In the genomic region with DNA sequence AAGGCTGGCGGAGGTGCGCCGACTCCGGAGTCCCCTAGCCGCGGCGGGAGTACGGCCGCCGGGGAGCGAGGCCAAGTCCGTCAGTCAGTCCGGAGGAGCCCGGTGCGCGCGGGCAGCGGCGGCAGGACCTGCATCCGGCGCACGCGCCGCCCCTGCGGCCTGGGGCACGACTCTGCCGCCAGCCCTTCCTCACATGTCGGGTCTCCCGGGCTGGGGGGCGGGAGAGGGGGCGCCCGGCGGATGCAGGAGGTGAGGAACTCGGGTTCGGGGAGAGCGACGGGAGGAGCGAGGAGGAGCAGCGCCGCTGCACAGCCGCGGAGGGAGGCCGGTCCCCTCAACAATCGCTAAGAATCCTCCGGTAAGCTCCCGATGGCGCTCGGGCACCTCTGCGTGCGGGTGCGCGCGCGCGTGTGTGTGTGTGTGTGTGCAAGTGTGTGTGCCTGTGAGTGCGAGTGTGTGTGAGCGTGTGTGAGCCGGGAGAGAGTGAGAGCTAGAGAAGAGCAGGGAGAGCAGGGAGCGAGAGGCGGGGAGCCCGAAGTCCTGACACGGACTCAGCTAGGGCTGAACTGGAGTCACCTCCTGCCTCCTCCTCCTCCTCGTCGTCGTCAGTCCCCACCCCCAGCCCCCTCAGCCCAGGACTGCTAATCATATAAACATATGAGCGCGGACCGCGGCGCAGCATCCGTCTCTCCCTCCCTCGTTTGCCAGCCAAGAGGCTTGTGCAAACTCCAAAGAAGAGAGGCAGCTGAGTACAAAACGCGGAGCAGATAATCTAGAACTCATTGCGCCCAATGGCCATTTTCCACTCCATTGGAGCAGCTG, we compare ENCODE assay signal across 7 mouse cellular contexts. TPM values are rescaled to one million over a fixed set of nuclear protein-coding genes. Genes with fewer than 3 reads are reported as not detected.
DNase-seq lines count a peak whose midpoint lies in the region; ATAC-seq and TF ChIP-seq lines count a peak whose summit lies in the region.

No protein-coding gene starts in this region.

- peak overlapping the region; percentile 94 for H3K9ac ChIP-seq in kidney, embryonic 15.5 days
- H3K9ac ChIP-seq in midbrain, postnatal 0 days (replicated peaks; ENCODE audit: low read length, poor library complexity, severe bottlenecking), result peak overlapping the region; percentile 84
- H3K9ac ChIP-seq in stomach, embryonic 14.5 days (replicated peaks; ENCODE audit: low read depth, low read length), result peak overlapping the region; percentile 93

- H3K27me3 ChIP-seq in heart, embryonic 10.5 days (ENCODE audit: insufficient read depth, poor library complexity, severe bottlenecking), result no peaks in the 10 kb centered on the region
- no peaks in the 10 kb centered on the region for H3K27me3 ChIP-seq in kidney, embryonic 15.5 days
- no peaks in the 10 kb centered on the region for H3K27me3 ChIP-seq in midbrain, postnatal 0 days (ENCODE audit: insufficient read depth, low read length)
- no peaks in the 10 kb centered on the region for H3K27me3 ChIP-seq in stomach, embryonic 14.5 days (ENCODE audit: control insufficient read depth, insufficient read depth, low read length)

- WGBS in heart, embryonic 10.5 days, result under 1% methylated on average over 62 of the region's 75 CpGs
- WGBS in kidney, embryonic 15.5 days, result under 1% methylated on average over 73 of the region's 75 CpGs
- under 1% methylated on average over 62 of the region's 75 CpGs for WGBS in midbrain, postnatal 0 days
- WGBS in stomach, embryonic 14.5 days, result under 1% methylated on average over 69 of the region's 75 CpGs

- peak overlapping the region; percentile 80 for H3K4me2 ChIP-seq in kidney, embryonic 15.5 days
- H3K4me2 ChIP-seq in midbrain, postnatal 0 days (ENCODE audit: low read depth, low read length, poor library complexity, severe bottlenecking), result peak overlapping the region; percentile 73
- peak overlapping the region; percentile 61 for H3K4me2 ChIP-seq in stomach, embryonic 14.5 days (replicated peaks; ENCODE audit: low read depth, low read length)

- H3K9me3 ChIP-seq in heart, embryonic 10.5 days, result no peaks in the 10 kb centered on the region
- H3K9me3 ChIP-seq in kidney, embryonic 15.5 days (replicated peaks), result no peaks in the 10 kb centered on the region
- H3K9me3 ChIP-seq in midbrain, postnatal 0 days (ENCODE audit: low read length), result no peaks in the 10 kb centered on the region
- no peaks in the 10 kb centered on the region for H3K9me3 ChIP-seq in stomach, embryonic 14.5 days (ENCODE audit: control insufficient read depth, low read depth, low read length)

- peak overlapping the region; percentile 98 for H3K27ac ChIP-seq in heart, embryonic 10.5 days
- H3K27ac ChIP-seq in kidney, embryonic 15.5 days, result peak overlapping the region; percentile 100
- peak overlapping the region; percentile 91 for H3K27ac ChIP-seq in midbrain, postnatal 0 days (ENCODE audit: low read depth, low read length)
- peak overlapping the region; percentile 98 for H3K27ac ChIP-seq in stomach, embryonic 14.5 days (ENCODE audit: low read length)

- peak; percentile 53; the same call in 1 of the 2 replicates for ATAC-seq in erythroid progenitor cell, adult 5-6 weeks (replicated peaks; ENCODE audit: low FRiP score, poor library complexity, severe bottlenecking)
- ATAC-seq in kidney, embryonic 15.5 days (replicated peaks; ENCODE audit: low FRiP score), result peak; percentile 89
- peak; percentile 86 for ATAC-seq in midbrain, postnatal 0 days (ENCODE audit: low FRiP score)
- ATAC-seq in stomach, embryonic 14.5 days (ENCODE audit: insufficient number of reproducible peaks, insufficient read depth, low FRiP score, low read depth), result peak; percentile 84

- peaks cover 30% of the 10 kb centered on the region for H3K4me1 ChIP-seq in heart, embryonic 10.5 days
- peaks cover 29% of the 10 kb centered on the region for H3K4me1 ChIP-seq in kidney, embryonic 15.5 days
- H3K4me1 ChIP-seq in midbrain, postnatal 0 days (ENCODE audit: insufficient read depth, low read length), result no peaks in the 10 kb centered on the region
- peaks cover 21% of the 10 kb centered on the region for H3K4me1 ChIP-seq in stomach, embryonic 14.5 days (ENCODE audit: control insufficient read depth, insufficient read depth, low read length)

- peak overlapping the region; percentile 92 for H3K4me3 ChIP-seq in heart, embryonic 10.5 days
- H3K4me3 ChIP-seq in kidney, embryonic 15.5 days (replicated peaks), result peak overlapping the region; percentile 95
- peak overlapping the region; percentile 96 for H3K4me3 ChIP-seq in midbrain, postnatal 0 days (ENCODE audit: low read depth, low read length)
- H3K4me3 ChIP-seq in stomach, embryonic 14.5 days (ENCODE audit: low read depth, low read length), result peak overlapping the region; percentile 93

- DNase-seq in brain, adult 2 months (ENCODE audit: low read depth, low spot score), result peak; percentile 90
- DNase-seq in heart, embryonic 10.5 days (ENCODE audit: low spot score), result peak; percentile 95
- DNase-seq in liver, result peak; percentile 82
- peak; percentile 88 for DNase-seq in midbrain, postnatal 0 days (ENCODE audit: low spot score)

- no peaks in the 10 kb centered on the region for H3K36me3 ChIP-seq in heart, embryonic 10.5 days
- H3K36me3 ChIP-seq in kidney, embryonic 15.5 days, result no peaks in the 10 kb centered on the region
- no peaks in the 10 kb centered on the region for H3K36me3 ChIP-seq in midbrain, postnatal 0 days (ENCODE audit: insufficient read depth, low read length)
- no peaks in the 10 kb centered on the region for H3K36me3 ChIP-seq in stomach, embryonic 14.5 days (ENCODE audit: control insufficient read depth, insufficient read depth, low read length)

- TF ChIP-seq CTCF in midbrain, postnatal 0 days (IDR thresholded peaks at IDR 0.05), result peak; percentile 12; the same call in 1 of the 2 replicates

RNA-seq across cellular contexts. Expression of gene Adgrl2, which starts 1.1 kb away (rescaled TPM):
- 2.2 and 6.7 TPM in 2 replicates for total RNA-seq in erythroid progenitor cell, adult 5-6 weeks (2015; ENCODE audit: low replicate concordance)
- 1.2 and 1.8 TPM in 2 replicates for total RNA-seq in erythroid progenitor cell, adult 5-6 weeks (2017; ENCODE audit: low replicate concordance)
- polyA plus RNA-seq in heart, embryonic 10.5 days (2016; fragmentation: Nextera tagmentation; extraction: Ambion mirVana), result 36.3 and 45.0 TPM in 2 replicates
- 62.1 and 64.6 TPM in 2 replicates for polyA plus RNA-seq in kidney, embryonic 15.5 days (2015; fragmentation: Nextera tagmentation; extraction: Ambion mirVana)
- 102 and 116 TPM in 2 replicates for total RNA-seq in midbrain, postnatal 0 days (2014; rRNA removed)
- polyA plus RNA-seq in midbrain, postnatal 0 days (2015; fragmentation: Nextera tagmentation; extraction: Ambion mirVana), result 83.6 and 92.9 TPM in 2 replicates
- 71.7 and 78.9 TPM in 2 replicates for polyA plus RNA-seq in stomach, embryonic 14.5 days (2014; fragmentation: Nextera tagmentation; extraction: Ambion mirVana)

Comparison
In these comparisons a context has a peak if more than half of its experiments do, and no peak if none do; other contexts are left out.
1. Peak in every context shown above with its lines: DNase-seq, ATAC-seq, H3K4me3 ChIP-seq and H3K27ac ChIP-seq.